21 mouse cellular contexts compared by ENCODE assay signal in the genomic region with DNA sequence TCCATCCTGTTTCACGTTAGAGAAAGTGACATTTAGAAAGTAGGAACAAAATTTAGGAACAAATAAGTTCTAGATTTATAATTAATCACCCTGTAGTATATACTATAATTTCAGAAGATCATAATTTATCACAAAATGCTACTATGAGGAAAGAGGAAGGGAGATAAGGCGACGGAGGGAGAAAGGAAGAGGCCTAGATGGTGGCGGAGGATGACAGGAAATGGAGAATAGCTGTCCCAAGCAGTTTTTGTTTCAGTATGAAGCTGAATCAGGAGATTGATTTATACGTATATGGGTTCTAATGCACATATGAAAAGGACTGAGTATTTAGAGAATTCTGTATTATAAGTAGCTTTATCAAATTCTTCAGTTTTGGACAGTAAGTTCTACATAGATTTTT. TPM values are rescaled to one million over a fixed set of nuclear protein-coding genes. Genes with fewer than 3 reads are reported as not detected.
DNase-seq lines count a peak whose midpoint lies in the region; ATAC-seq and TF ChIP-seq lines count a peak whose summit lies in the region.
"Had no signal": no experiment of that assay in that cellular context is flagged by ENCODE, and none has a peak within 500 bp of the region (broad histone marks: within the 10 kb centered on the region; RNA-seq: fewer than 3 reads in every experiment).

No protein-coding gene starts in this region.

- ATAC-seq in liver, embryonic 12.5 days = no peak
- peak; percentile 91 for ATAC-seq in CD4-positive, CD25-positive, alpha-beta regulatory T cell, adult 4 months
- peak; percentile 55; the same call in 1 of the 2 replicates for ATAC-seq in granulocyte monocyte progenitor cell, adult 5-6 weeks (replicated peaks; ENCODE audit: poor library complexity, severe bottlenecking)
- peak; percentile 67 for ATAC-seq in megakaryocyte progenitor cell, adult 5-6 weeks (replicated peaks; ENCODE audit: poor library complexity)
- ATAC-seq: forebrain, embryonic 14.5 days had no signal

- no peak overlapping the region for H3K4me3 ChIP-seq in liver, adult 2 months (ENCODE audit: insufficient read depth, low read depth, low read length)
- H3K4me3 ChIP-seq in liver, embryonic 12.5 days = no peak overlapping the region
- H3K4me3 ChIP-seq: embryonic facial prominence, embryonic 13.5 days; gastrocnemius, adult 2 months; heart, embryonic 13.5 days; hindbrain, embryonic 15.5 days had no signal

- DNase-seq in liver, adult 2 months (ENCODE audit: extremely low read depth, low read depth, low spot score) = peak; percentile 16
- DNase-seq in layer of hippocampus, adult 9-11 months = no peak
- DNase-seq in right cerebral cortex, adult 2 months (ENCODE audit: low spot score in 2 of 2) = no peak
- DNase-seq: adrenal gland, postnatal 10 days; cerebellum, adult 11 months; cerebellum, adult 9-10 months; cerebellum, postnatal 25 days; gastrocnemius, adult 2 months; gastrocnemius, postnatal 25 days; heart, adult 18-20 months; heart, postnatal 36 days; kidney, adult 11 months had no signal

- H3K27ac ChIP-seq in liver, adult 2 months (replicated peaks; ENCODE audit: insufficient read depth, low read depth, low read length) = no peak overlapping the region
- no peak overlapping the region for H3K27ac ChIP-seq in liver, embryonic 12.5 days
- H3K27ac ChIP-seq: gastrocnemius, adult 2 months; heart, embryonic 13.5 days; hindbrain, embryonic 15.5 days had no signal

- no peaks in the 10 kb centered on the region for H3K9me3 ChIP-seq in liver, embryonic 12.5 days (replicated peaks)
- H3K9me3 ChIP-seq: embryonic facial prominence, embryonic 13.5 days; heart, embryonic 13.5 days; hindbrain, embryonic 15.5 days had no signal

- H3K9ac ChIP-seq in liver, adult 2 months (ENCODE audit: low read depth, low read length) = no peak overlapping the region
- H3K9ac ChIP-seq in liver, embryonic 12.5 days = no peak overlapping the region
- H3K9ac ChIP-seq: embryonic facial prominence, embryonic 13.5 days; heart, embryonic 13.5 days; hindbrain, embryonic 15.5 days had no signal

- H3K4me1 ChIP-seq in liver, adult 2 months (ENCODE audit: control insufficient read depth, insufficient read depth, low read length) = no peaks in the 10 kb centered on the region
- H3K4me1 ChIP-seq in liver, embryonic 12.5 days = no peaks in the 10 kb centered on the region
- H3K4me1 ChIP-seq: hindbrain, embryonic 15.5 days had no signal

- no peaks in the 10 kb centered on the region for H3K27me3 ChIP-seq in liver, adult 2 months (ENCODE audit: control insufficient read depth, insufficient read depth, low read length)
- no peaks in the 10 kb centered on the region for H3K27me3 ChIP-seq in liver, embryonic 12.5 days (replicated peaks)
- H3K27me3 ChIP-seq: CH12.LX; heart, embryonic 13.5 days; hindbrain, embryonic 15.5 days had no signal

- 69% methylated on average over 5 of the region's 5 CpGs for WGBS in liver, adult 2 months
- 28% methylated on average over 5 of the region's 5 CpGs for WGBS in liver, embryonic 12.5 days (ENCODE audit: insufficient replicate concordance)

- H3K4me2 ChIP-seq in liver, embryonic 12.5 days = no peak overlapping the region
- H3K4me2 ChIP-seq: heart, embryonic 13.5 days; hindbrain, embryonic 15.5 days had no signal

- no peak for TF ChIP-seq POLR2A in liver, adult 2 months (IDR thresholded peaks at IDR 0.05; ENCODE audit: extremely low read depth, insufficient read depth, low read length)

- no peak for TF ChIP-seq CTCF in liver, adult 2 months (IDR thresholded peaks at IDR 0.05; ENCODE audit: low read depth, low read length)

- H3K79me2 ChIP-seq in liver, adult 2 months (ENCODE audit: control insufficient read depth, insufficient read depth, low read length) = no peaks in the 10 kb centered on the region

- H3K36me3 ChIP-seq in liver, adult 2 months (ENCODE audit: control insufficient read depth, insufficient read depth, low read length) = no peaks in the 10 kb centered on the region
- H3K36me3 ChIP-seq in liver, embryonic 12.5 days = no peaks in the 10 kb centered on the region
- H3K36me3 ChIP-seq: embryonic facial prominence, embryonic 13.5 days; heart, embryonic 13.5 days; hindbrain, embryonic 15.5 days had no signal

RNA-seq across cellular contexts. Expression of gene Ptpn13, which starts 47.7 kb away (rescaled TPM):
- total RNA-seq in liver, adult 2 months (2014; rRNA removed) = 0.83 and 1.1 TPM in 2 replicates
- 0.38 and 0.41 TPM in 2 replicates for polyA plus RNA-seq in liver, adult 2 months (2012; rRNA removed)
- 3.6 and 4.6 TPM in 2 replicates for polyA plus RNA-seq in liver, embryonic 12.5 days (2016; fragmentation: Nextera tagmentation; extraction: Ambion mirVana)
- polyA plus RNA-seq in CD4-positive, CD25-positive, alpha-beta regulatory T cell, adult 4 months (2017; shearing (Covaris generic)) = 10 to 100 TPM; 22.5 to 26.9 TPM
- total RNA-seq in granulocyte monocyte progenitor cell, adult 5-6 weeks (2014; fragmentation: Nextera tagmentation) = not detected in 2 replicates
- not detected in 2 replicates for total RNA-seq in granulocyte monocyte progenitor cell, adult 5-6 weeks (2017)
- 0.30 and 0.37 TPM in 2 replicates for total RNA-seq in megakaryocyte progenitor cell, adult 5-6 weeks (2015)
- total RNA-seq in megakaryocyte progenitor cell, adult 5-6 weeks (2017) = 0.58 and 1.5 TPM in 2 replicates
